In genomic region chr10:7135751-7136150, GRCm38 (mm10) we compare ENCODE assay signal across 26 mouse cellular contexts.
DNase-seq lines count a peak whose midpoint lies in the region; ATAC-seq and TF ChIP-seq lines count a peak whose summit lies in the region.
"Had no signal": no experiment of that assay in that cellular context is flagged by ENCODE, and none has a peak within 500 bp of the region (broad histone marks: within the 10 kb centered on the region; RNA-seq: fewer than 3 reads in every experiment).

No protein-coding gene starts in this region.

- no peak for TF ChIP-seq CTCF in gastrocnemius, adult 2 months (IDR thresholded peaks at IDR 0.05)
- no peak for TF ChIP-seq CTCF in lung, embryonic 14.5 days (IDR thresholded peaks at IDR 0.05; ENCODE audit: low read depth)

- H3K27me3 ChIP-seq in lung, embryonic 14.5 days (ENCODE audit: insufficient read depth, low read length): no peaks in the 10 kb centered on the region
- no peaks in the 10 kb centered on the region for H3K27me3 ChIP-seq in stomach, embryonic 15.5 days (replicated peaks)
- H3K27me3 ChIP-seq: hindbrain, embryonic 12.5 days; Patski had no signal

- intact Hi-C loops in gastrocnemius, adult 2 months (cut with DNase I): no loop called here
- intact Hi-C loops in gastrocnemius, postnatal 14 days (cut with DNase I; ENCODE audit: low total_unique reads): no loop called here

- H3K4me1 ChIP-seq in lung, embryonic 14.5 days (ENCODE audit: insufficient read depth): no peaks in the 10 kb centered on the region
- H3K4me1 ChIP-seq in stomach, embryonic 15.5 days: 0 out of 2 replicates have a peak, but pooled peaks cover 7% of the 10 kb centered on the region
- H3K4me1 ChIP-seq: embryonic facial prominence, embryonic 10.5 days; forebrain, embryonic 10.5 days had no signal

- peaks cover 21% of the 10 kb centered on the region; the same call in 1 of the 2 replicates for H3K36me3 ChIP-seq in lung, embryonic 14.5 days (ENCODE audit: insufficient read depth)
- peaks cover 11% of the 10 kb centered on the region; the same call in 1 of the 2 replicates for H3K36me3 ChIP-seq in stomach, embryonic 15.5 days
- H3K36me3 ChIP-seq: G1E had no signal

- no peak overlapping the region for H3K9ac ChIP-seq in lung, embryonic 14.5 days
- no peak overlapping the region for H3K9ac ChIP-seq in stomach, embryonic 15.5 days
- H3K9ac ChIP-seq: hindbrain, embryonic 12.5 days had no signal

- H3K27ac ChIP-seq in gastrocnemius, adult 2 months: peak overlapping the region; percentile 46
- H3K27ac ChIP-seq in lung, embryonic 14.5 days (ENCODE audit: low read depth): no peak overlapping the region
- H3K27ac ChIP-seq in stomach, embryonic 15.5 days: peak overlapping the region; percentile 40; the same call in 1 of the 2 replicates
- H3K27ac ChIP-seq: embryonic facial prominence, embryonic 10.5 days; forebrain, embryonic 10.5 days; hindbrain, embryonic 12.5 days; hindbrain, postnatal 0 days had no signal

- H3K9me3 ChIP-seq in lung, embryonic 14.5 days (ENCODE audit: low read depth, low read length): no peaks in the 10 kb centered on the region
- no peaks in the 10 kb centered on the region for H3K9me3 ChIP-seq in stomach, embryonic 15.5 days
- H3K9me3 ChIP-seq: embryonic facial prominence, embryonic 10.5 days; forebrain, embryonic 10.5 days; G1E; hindbrain, embryonic 12.5 days had no signal

- WGBS in lung, embryonic 14.5 days: 68% methylated on average over 2 of the region's 2 CpGs
- 64% methylated on average over 2 of the region's 2 CpGs for WGBS in stomach, embryonic 15.5 days

- no peak for DNase-seq in gastrocnemius, adult 2 months
- no peak for DNase-seq in gastrocnemius, postnatal 14 days
- peak; percentile 52 for DNase-seq in lung, embryonic 14.5 days
- no peak for DNase-seq in lung, postnatal 14 days
- peak; percentile 52 for DNase-seq in Muller cell, postnatal 12 days (ENCODE audit: inconsistent ontology term)
- DNase-seq in frontal cortex, postnatal 14 days (ENCODE audit: low spot score in 2 of 2): no peak
- DNase-seq in kidney, postnatal 36 days: no peak
- DNase-seq: adrenal gland, adult 2 months; adrenal gland, postnatal 25 days; B cell, adult 2 months; cerebellum, adult 18-20 months; cerebellum, adult 9-11 months; cerebellum, postnatal 36 days; gastrocnemius, postnatal 25 days; heart, postnatal 4 days had no signal

- no peak overlapping the region for H3K4me2 ChIP-seq in lung, embryonic 14.5 days
- no peak overlapping the region for H3K4me2 ChIP-seq in stomach, embryonic 15.5 days
- H3K4me2 ChIP-seq: hindbrain, embryonic 12.5 days had no signal

- no peak overlapping the region for H3K4me3 ChIP-seq in gastrocnemius, adult 2 months
- no peak overlapping the region for H3K4me3 ChIP-seq in lung, embryonic 14.5 days (ENCODE audit: low read depth, low read length)
- no peak overlapping the region for H3K4me3 ChIP-seq in stomach, embryonic 15.5 days (replicated peaks)
- H3K4me3 ChIP-seq: embryonic facial prominence, embryonic 10.5 days; erythroblast, embryonic 14.5 days; forebrain, embryonic 10.5 days; hindbrain, embryonic 12.5 days had no signal

- no peak for ATAC-seq in lung, embryonic 14.5 days (ENCODE audit: insufficient read depth)
- no peak for ATAC-seq in stomach, embryonic 15.5 days (ENCODE audit: insufficient read depth, low FRiP score, low read depth)
- ATAC-seq: activated CD4-positive, CD25-positive, alpha-beta regulatory T cell, adult 4 months; CD4-positive, CD25-positive, alpha-beta regulatory T cell, adult 4 months; forebrain, embryonic 14.5 days; hindbrain, postnatal 0 days had no signal

Comparison
In these comparisons a context has a peak if more than half of its experiments do, and no peak if none do; other contexts are left out.
1. DNase-seq: peak in lung, embryonic 14.5 days (single experiment) and Muller cell, postnatal 12 days (single experiment); none in gastrocnemius, adult 2 months (single experiment), gastrocnemius, postnatal 14 days (single experiment), lung, postnatal 14 days (single experiment), frontal cortex, postnatal 14 days (0 of 2) and kidney, postnatal 36 days (0 of 2).